Mouse (Mus musculus) ES-E14 (cell line): ENCODE data around the gene Tm9sf3. TPM values are rescaled to one million over a fixed set of nuclear protein-coding genes. Genes with fewer than 3 reads are reported as not detected.

Experiments used
- DNase-seq: peaks from one replicate; pipeline ENCODE4 v3.0.0-alpha.2; 2013; ENCODE audit warnings: low read depth, low spot score
- H3K27ac ChIP-seq: 2 replicates; pipeline ENCODE4 v1.5.1; 2012; ENCODE audit warnings: low read depth, mild to moderate bottlenecking, low read length, moderate library complexity, mixed read lengths; ENCODE audit not compliant: poor library complexity, insufficient read depth, severe bottlenecking
- H3K36me3 ChIP-seq: 2 replicates; pipeline ENCODE4 v1.6.1; 2012; ENCODE audit warnings: mild to moderate bottlenecking, low read length, moderate library complexity, mixed read lengths; ENCODE audit not compliant: control insufficient read depth, poor library complexity, insufficient read depth, severe bottlenecking
- H3K4me1 ChIP-seq, 2 experiments: fragments of 150-350 bp in 1 of 2; sonication (generic) in 1 of 2; 2 replicates each; pipeline ENCODE4 v1.6.1; 2012; ENCODE audit warnings: low read length in 2 of 2, mild to moderate bottlenecking in 1 of 2, mixed read lengths in 1 of 2; ENCODE audit not compliant: control insufficient read depth in 2 of 2, insufficient read depth in 2 of 2, poor library complexity in 1 of 2
- H3K4me3 ChIP-seq, 2 experiments: fragments of 150-350 bp in 1 of 2; sonication (generic) in 1 of 2; 2 replicates each; pipeline ENCODE4 v1.5.1; 2012; ENCODE audit warnings: low read length in 2 of 2, low read depth in 1 of 2, mild to moderate bottlenecking in 1 of 2, mixed read lengths in 1 of 2; ENCODE audit not compliant: insufficient read depth in 1 of 2, poor library complexity in 1 of 2, severe bottlenecking in 1 of 2
- H3K9ac ChIP-seq: 2 replicates; pipeline ENCODE4 v1.6.1; 2012; ENCODE audit warnings: low read depth, mild to moderate bottlenecking, low read length, mixed read lengths; ENCODE audit not compliant: poor library complexity, insufficient read depth, severe bottlenecking
- H3K9me3 ChIP-seq: fragments of 150-350 bp; sonication (generic); 2 replicates; pipeline ENCODE4 v1.6.1; 2012; ENCODE audit warnings: low read depth, mild to moderate bottlenecking, low read length; ENCODE audit not compliant: control insufficient read depth, insufficient read depth
- CHD2 ChIP-seq: IDR thresholded peaks from 2 replicates; pipeline ENCODE4 v1.6.1; 2014; ENCODE audit warnings: mild to moderate bottlenecking, low read depth, low read length, inconsistent platforms
- HCFC1 ChIP-seq: IDR thresholded peaks from 2 replicates; pipeline ENCODE4 v1.6.1; 2012; ENCODE audit warnings: low read length, inconsistent platforms, borderline replicate concordance; ENCODE audit not compliant: insufficient read depth
- MAFK ChIP-seq: IDR thresholded peaks from 2 replicates; pipeline ENCODE4 v1.6.1; 2014; ENCODE audit warnings: mild to moderate bottlenecking, low read depth, low read length, inconsistent platforms; ENCODE audit not compliant: insufficient read depth
- ZC3H11A ChIP-seq: IDR thresholded peaks from 2 replicates; pipeline ENCODE4 v1.6.1; 2012; ENCODE audit warnings: low read depth, mild to moderate bottlenecking, inconsistent platforms, low read length, borderline replicate concordance
- ZNF384 ChIP-seq: IDR thresholded peaks from 2 replicates; pipeline ENCODE4 v1.6.1; 2012; ENCODE audit warnings: low read depth, low read length, inconsistent platforms
- in situ Hi-C, 2 experiments: fragments of 600-800 bp; cut with MboI; formaldehyde crosslinking; loops; one replicate each; pipeline ENCODE4 v1.15.1; 2025; ENCODE audit warnings: low sequenced_read_pairs in 2 of 2, inconsistent platforms in 1 of 2; ENCODE audit not compliant: unreplicated experiment in 2 of 2
- total RNA-seq: library from RNA; depleted of rRNA; stranded (reverse); fragments of 300-350 nt; gene quantifications from 2 replicates; pipeline ENCODE4 v1.2.3, GENCODE M21; 2012

The Tm9sf3 gene
- total RNA-seq, 1 experiment, result 117 TPM

GRCm38 (mm10) chr19:41177331-41177730 is 86.5 kb downstream of the Tm9sf3 start:
- DNase-seq, result no peak
- no peaks in the 10 kb centered on the region for H3K4me1 ChIP-seq
- H3K9ac ChIP-seq, result no peak overlapping the region
- in situ Hi-C loops, result no loop called here
- TF ChIP-seq ZC3H11A (no peak), CHD2 (no peak), HCFC1 (no peak), ZNF384 (no peak), MAFK (no peak)
- no peak overlapping the region for H3K4me3 ChIP-seq
- no peaks in the 10 kb centered on the region for H3K36me3 ChIP-seq
- no peaks in the 10 kb centered on the region for H3K9me3 ChIP-seq
- H3K27ac ChIP-seq, result no peak overlapping the region

GRCm38 (mm10) chr19:41176881-41177280 is 86.9 kb downstream of the Tm9sf3 start:
- no peak for DNase-seq
- Histone ChIP-seq H3K4me1 (no peaks in the 10 kb centered on the region), H3K9me3 (no peaks in the 10 kb centered on the region), H3K9ac (no peak overlapping the region), H3K27ac (no peak overlapping the region), H3K36me3 (no peaks in the 10 kb centered on the region), H3K4me3 (no peak overlapping the region)
- in situ Hi-C loops, result no loop called here
- TF ChIP-seq CHD2 (no peak), ZNF384 (no peak), HCFC1 (no peak), MAFK (no peak), ZC3H11A (no peak)

DNA sequence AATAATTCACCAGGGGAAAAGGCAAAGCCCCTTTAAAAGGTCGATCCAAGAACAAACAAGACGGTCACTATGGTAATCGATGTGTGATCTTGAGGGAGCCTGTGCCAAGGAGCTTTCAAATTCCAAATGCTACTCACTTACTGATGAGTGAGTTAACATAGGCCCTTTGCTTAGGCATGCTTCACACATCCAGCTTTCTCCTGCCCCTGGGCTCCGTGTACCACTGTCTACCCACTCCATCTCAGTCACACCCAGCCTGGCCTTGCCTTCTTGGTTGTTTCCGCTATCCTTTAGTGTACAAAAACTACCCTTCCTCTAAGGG is 97.9 kb downstream of the Tm9sf3 start:
- DNase-seq, result no peak
- Histone ChIP-seq H3K4me1 (no peaks in the 10 kb centered on the region), H3K36me3 (no peaks in the 10 kb centered on the region), H3K27ac (no peak overlapping the region), H3K9me3 (no peaks in the 10 kb centered on the region), H3K4me3 (no peak overlapping the region), H3K9ac (no peak overlapping the region)
- in situ Hi-C loops, result no loop called here
- TF ChIP-seq ZC3H11A, result no peak
- no peak for TF ChIP-seq MAFK
- TF ChIP-seq ZNF384, result no peak
- TF ChIP-seq CHD2, result no peak
- TF ChIP-seq HCFC1, result no peak

- Histone ChIP-seq H3K9ac (no peak overlapping the region), H3K4me1 (no peaks in the 10 kb centered on the region), H3K36me3 (no peaks in the 10 kb centered on the region), H3K27ac (no peak overlapping the region), H3K9me3 (no peaks in the 10 kb centered on the region), H3K4me3 (no peak overlapping the region)
- in situ Hi-C loops, result no loop called here
- no peak for TF ChIP-seq ZC3H11A
- TF ChIP-seq HCFC1, result no peak
- no peak for TF ChIP-seq ZNF384
- TF ChIP-seq MAFK, result no peak
- no peak for TF ChIP-seq CHD2
- DNase-seq, result no peak
Measured at GRCm38 (mm10) chr19:41165144-41165913, 98.5 kb downstream of the Tm9sf3 start.
